7 mouse cellular contexts compared by ENCODE assay signal in the genomic region with DNA sequence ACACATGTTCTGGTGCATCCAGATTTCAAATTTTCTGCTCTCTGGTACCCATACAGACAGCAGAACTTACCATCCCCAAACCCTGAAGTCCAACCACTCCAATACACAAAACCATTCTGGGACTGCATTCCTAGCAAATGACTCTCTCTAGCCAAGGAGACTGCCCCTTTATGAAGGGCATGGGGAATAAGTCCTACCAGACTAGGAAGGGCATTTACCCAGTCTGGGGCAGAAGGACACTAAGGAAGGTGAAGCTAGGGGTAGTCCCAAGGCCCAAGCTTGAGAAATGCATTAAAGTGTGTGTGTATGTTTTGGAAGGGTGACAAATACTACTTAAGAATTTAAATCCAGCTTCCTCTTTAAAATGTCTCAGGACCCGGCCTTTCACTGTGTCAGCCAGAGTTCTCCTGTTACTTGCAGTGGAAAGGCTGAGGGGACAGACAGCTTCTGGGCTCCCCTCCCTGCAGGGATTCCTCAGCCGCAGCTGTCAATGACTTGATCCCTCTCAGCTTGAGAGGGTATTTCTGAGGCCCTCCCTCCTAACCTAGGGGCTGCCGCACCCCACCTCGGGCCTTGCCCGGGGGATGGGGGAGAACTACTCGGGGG.
A peak's percentile ranks its signal among the peaks of the same experiment; 100 is the strongest.
DNase-seq lines count a peak whose midpoint lies in the region; ATAC-seq and TF ChIP-seq lines count a peak whose summit lies in the region.

No protein-coding gene starts in this region.

- in situ Hi-C loops in ES-E14 (cut with MboI; ENCODE audit: low sequenced_read_pairs in 2 of 2, unreplicated experiment in 2 of 2), result no loop called here

- ATAC-seq in heart, embryonic 11.5 days (replicated peaks; ENCODE audit: insufficient number of reproducible peaks, low FRiP score, low TSS enrichment), result no peak
- ATAC-seq in limb, embryonic 11.5 days (ENCODE audit: insufficient number of reproducible peaks, low FRiP score, low TSS enrichment, low read depth), result peak; percentile 18; the same call in 1 of the 2 replicates
- ATAC-seq in midbrain, embryonic 16.5 days, result peak; percentile 4; the same call in 1 of the 2 replicates

- H3K4me3 ChIP-seq in C2C12 (ENCODE audit: insufficient read depth, poor library complexity, severe bottlenecking) (peak overlapping the region; percentile 43), ES-E14 (ENCODE audit: insufficient read depth in 1 of 2, low read depth in 1 of 2, low read length in 2 of 2, poor library complexity in 1 of 2, severe bottlenecking in 1 of 2) (peak overlapping the region; percentile 76 to 80)
- peak overlapping the region; percentile 75 for H3K4me3 ChIP-seq in heart, embryonic 11.5 days (ENCODE audit: low read depth, low read length)
- peak overlapping the region; percentile 68 for H3K4me3 ChIP-seq in limb, embryonic 11.5 days (ENCODE audit: low read depth, low read length)
- peak overlapping the region; percentile 80 for H3K4me3 ChIP-seq in midbrain, embryonic 16.5 days (ENCODE audit: low read depth, low read length)

- no peaks in the 10 kb centered on the region for H3K79me3 ChIP-seq in C2C12 (ENCODE audit: low read depth)

- H3K4me1 ChIP-seq in ES-E14 (ENCODE audit: control insufficient read depth in 2 of 2, insufficient read depth in 2 of 2, low read length in 2 of 2, poor library complexity in 1 of 2), result peaks cover 20 to 53% of the 10 kb centered on the region in 2 experiments
- H3K4me1 ChIP-seq in heart, embryonic 11.5 days (ENCODE audit: control insufficient read depth, insufficient read depth, low read length), result peaks cover 29% of the 10 kb centered on the region
- peaks cover 21% of the 10 kb centered on the region for H3K4me1 ChIP-seq in limb, embryonic 11.5 days (ENCODE audit: control insufficient read depth, insufficient read depth, low read length)
- peaks cover 41% of the 10 kb centered on the region for H3K4me1 ChIP-seq in midbrain, embryonic 16.5 days (ENCODE audit: control insufficient read depth, insufficient read depth, low read length)

- H3K9me3 ChIP-seq in ES-E14 (ENCODE audit: control insufficient read depth, insufficient read depth, low read depth, low read length), result no peaks in the 10 kb centered on the region
- no peaks in the 10 kb centered on the region for H3K9me3 ChIP-seq in heart, embryonic 11.5 days (replicated peaks; ENCODE audit: control insufficient read depth, low read length)
- H3K9me3 ChIP-seq in limb, embryonic 11.5 days (ENCODE audit: control insufficient read depth, low read length), result no peaks in the 10 kb centered on the region
- H3K9me3 ChIP-seq in midbrain, embryonic 16.5 days (replicated peaks; ENCODE audit: control insufficient read depth, low read length, poor library complexity, severe bottlenecking), result no peaks in the 10 kb centered on the region

- peak overlapping the region; percentile 59 for H3ac ChIP-seq in C2C12 (ENCODE audit: control insufficient read depth, insufficient read length, low read depth)

- WGBS in heart, embryonic 11.5 days (ENCODE audit: insufficient replicate concordance), result 3% methylated on average over 6 of the region's 6 CpGs
- WGBS in limb, embryonic 11.5 days, result 0% methylated on average over 6 of the region's 6 CpGs
- 4% methylated on average over 6 of the region's 6 CpGs for WGBS in midbrain, embryonic 16.5 days

- H3K27me3 ChIP-seq in C2C12 (ENCODE audit: control insufficient read depth, insufficient read depth, insufficient read length), result no peaks in the 10 kb centered on the region
- H3K27me3 ChIP-seq in heart, embryonic 11.5 days (ENCODE audit: control insufficient read depth, insufficient read depth, low read length), result peaks cover 4% of the 10 kb centered on the region; the same call in 1 of the 2 replicates
- peaks cover 10% of the 10 kb centered on the region for H3K27me3 ChIP-seq in limb, embryonic 11.5 days (ENCODE audit: control insufficient read depth, insufficient read depth, low read length)
- no peaks in the 10 kb centered on the region for H3K27me3 ChIP-seq in midbrain, embryonic 16.5 days (ENCODE audit: control insufficient read depth, insufficient read depth, low read depth, low read length)

- TF ChIP-seq CTCF in C2C12 (IDR thresholded peaks at IDR 0.05; ENCODE audit: control insufficient read depth, insufficient read depth, insufficient read length), result no peak

- no peak for DNase-seq in ES-E14 (ENCODE audit: low read depth, low spot score)
- no peak for DNase-seq in limb, embryonic 11.5 days (ENCODE audit: low spot score)
- DNase-seq in cerebellum, adult 9-11 months, result no peak
- DNase-seq in cerebellum, postnatal 14 days, result no peak

- H3K9ac ChIP-seq in ES-E14 (ENCODE audit: insufficient read depth, low read depth, low read length, poor library complexity, severe bottlenecking), result peak overlapping the region; percentile 68
- peak overlapping the region; percentile 81 for H3K9ac ChIP-seq in heart, embryonic 11.5 days (ENCODE audit: low read depth, low read length)
- peak overlapping the region; percentile 79 for H3K9ac ChIP-seq in limb, embryonic 11.5 days (ENCODE audit: low read length)
- peak overlapping the region; percentile 93 for H3K9ac ChIP-seq in midbrain, embryonic 16.5 days (ENCODE audit: low read depth, low read length)

- H3K36me3 ChIP-seq in C2C12 (ENCODE audit: control insufficient read depth, insufficient read depth) (no peaks in the 10 kb centered on the region), ES-E14 (ENCODE audit: control insufficient read depth, insufficient read depth, low read length, poor library complexity, severe bottlenecking) (no peaks in the 10 kb centered on the region)
- no peaks in the 10 kb centered on the region for H3K36me3 ChIP-seq in heart, embryonic 11.5 days (ENCODE audit: control insufficient read depth, insufficient read depth, low read length)
- H3K36me3 ChIP-seq in limb, embryonic 11.5 days (ENCODE audit: control insufficient read depth, insufficient read depth, low read length), result no peaks in the 10 kb centered on the region
- H3K36me3 ChIP-seq in midbrain, embryonic 16.5 days (ENCODE audit: control insufficient read depth, insufficient read depth, low read length), result no peaks in the 10 kb centered on the region

- no peaks in the 10 kb centered on the region for H3K79me2 ChIP-seq in C2C12 (ENCODE audit: control insufficient read depth, insufficient read depth)

- H3K4me2 ChIP-seq in heart, embryonic 11.5 days, result peak overlapping the region; percentile 94
- H3K4me2 ChIP-seq in limb, embryonic 11.5 days (ENCODE audit: low read depth, severe bottlenecking), result peak overlapping the region; percentile 93
- H3K4me2 ChIP-seq in midbrain, embryonic 16.5 days (ENCODE audit: low read length), result peak overlapping the region; percentile 88

- H3K27ac ChIP-seq in ES-E14 (ENCODE audit: insufficient read depth, low read depth, low read length, poor library complexity, severe bottlenecking), result no peak overlapping the region
- H3K27ac ChIP-seq in heart, embryonic 11.5 days (ENCODE audit: low read depth, low read length), result peak overlapping the region; percentile 48; the same call in 1 of the 2 replicates
- H3K27ac ChIP-seq in limb, embryonic 11.5 days (replicated peaks; ENCODE audit: low read depth, low read length), result no peak overlapping the region
- peak overlapping the region; percentile 62 for H3K27ac ChIP-seq in midbrain, embryonic 16.5 days (ENCODE audit: low read length)

TF ChIP-seq in C2C12, 6 proteins besides CTCF, POLR2A, EP300 and RAD21:
- TF ChIP-seq MAX (IDR thresholded peaks at IDR 0.05) (no peak), CEBPB (IDR thresholded peaks at IDR 0.05; ENCODE audit: low read depth) (no peak), USF1 (IDR thresholded peaks at IDR 0.05; ENCODE audit: low read depth) (no peak), MYOD1 (IDR thresholded peaks at IDR 0.05; ENCODE audit: control insufficient read depth, insufficient read length, low read depth) (no peak), MYOG (IDR thresholded peaks at IDR 0.05; ENCODE audit: control insufficient read depth, extremely low read depth, insufficient read length) (no peak)

TF ChIP-seq in ES-E14, 5 proteins besides CTCF, POLR2A, EP300 and RAD21:
- TF ChIP-seq ZNF384 (IDR thresholded peaks at IDR 0.05; ENCODE audit: low read depth, low read length) (no peak), MAFK (IDR thresholded peaks at IDR 0.05; ENCODE audit: insufficient read depth, low read depth, low read length) (no peak), ZC3H11A (IDR thresholded peaks at IDR 0.05; ENCODE audit: borderline replicate concordance, low read depth, low read length) (no peak), HCFC1 (IDR thresholded peaks at IDR 0.05; ENCODE audit: borderline replicate concordance, insufficient read depth, low read length) (no peak), CHD2 (IDR thresholded peaks at IDR 0.05; ENCODE audit: low read depth, low read length) (no peak)

Comparison
In these comparisons a context has a peak if more than half of its experiments do, and no peak if none do; other contexts are left out.
1. H3K27ac ChIP-seq: peak in heart, embryonic 11.5 days (single experiment) and midbrain, embryonic 16.5 days (single experiment); none in ES-E14 (single experiment) and limb, embryonic 11.5 days (single experiment).
2. Peak in every context shown above with its lines, with median percentiles within 50 percentile points of each other: H3K4me3 ChIP-seq, H3K9ac ChIP-seq and H3K4me2 ChIP-seq.